Mouse (Mus musculus): ENCODE data around the gene Pou6f2.

The Pou6f2 gene

DNA sequence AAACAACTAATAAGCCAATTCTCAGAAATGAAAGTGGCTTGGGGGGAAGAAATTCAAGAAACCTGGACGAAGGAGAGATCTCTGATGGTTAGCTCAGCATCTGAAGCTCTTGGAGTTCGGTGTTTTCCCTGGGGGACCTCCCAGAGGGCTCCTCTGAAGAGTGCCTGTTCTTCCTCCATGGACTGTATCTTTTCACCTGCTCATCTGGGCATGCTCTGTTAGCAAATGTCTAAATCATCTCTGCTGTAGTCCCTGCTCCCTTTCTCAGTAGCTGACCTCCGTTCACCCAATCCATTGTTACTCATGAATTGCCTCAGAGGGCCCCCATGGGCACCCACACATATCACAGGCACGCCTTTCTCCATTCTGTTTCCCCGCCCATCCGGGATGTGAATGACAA is at the start of gene Pou6f2:
Gene Pou6f2 (minus strand): TSS at position 101 of the 400 bp plus-strand sequence.
- no peak for DNase-seq (ENCODE audit: low read depth in 2 of 2, low spot score in 2 of 2)

DNA sequence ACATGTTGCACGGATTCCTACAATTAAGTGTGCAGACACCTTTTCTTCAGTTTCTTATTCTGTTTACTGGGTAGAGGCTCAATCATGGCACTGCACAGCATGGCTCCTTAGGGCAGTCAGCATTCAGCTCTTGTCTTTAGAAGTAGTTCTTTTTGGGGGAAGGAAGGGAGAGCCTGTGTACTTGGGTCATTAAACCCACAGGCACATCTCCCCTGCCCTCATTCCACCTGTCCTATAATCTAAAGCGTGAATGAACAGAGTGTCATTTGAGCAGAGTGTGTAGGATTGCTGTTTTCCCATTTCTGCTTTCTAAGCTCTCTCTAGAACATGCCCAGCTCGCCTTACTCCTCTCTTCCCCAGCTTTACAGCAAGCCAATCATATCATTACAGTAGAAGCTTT is 42.4 kb upstream of the Pou6f2 start:
- DNase-seq (ENCODE audit: low read depth in 2 of 2, low spot score in 2 of 2) = no peak

DNA sequence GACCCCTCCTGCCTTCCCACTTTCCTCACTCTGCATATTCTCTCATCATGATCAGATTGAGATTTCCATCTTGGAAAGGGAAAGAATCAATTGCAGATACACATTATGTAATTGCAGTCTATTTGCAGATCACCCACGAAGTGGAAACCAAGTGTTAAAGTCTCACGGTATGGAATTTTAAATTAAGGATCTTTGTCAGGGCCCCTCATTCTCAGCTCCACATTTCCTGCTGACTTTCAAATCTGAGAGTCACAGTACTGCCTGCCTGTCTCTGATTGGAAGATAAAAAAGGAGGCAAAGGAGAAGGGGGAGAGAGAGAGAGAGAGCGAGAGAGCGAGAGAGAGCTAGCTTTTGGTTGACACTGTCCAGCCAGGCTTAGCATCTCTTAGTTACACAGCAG is 9.8 kb downstream of the Pou6f2 start:
- DNase-seq (ENCODE audit: low read depth in 2 of 2, low spot score in 2 of 2) = no peak

DNA sequence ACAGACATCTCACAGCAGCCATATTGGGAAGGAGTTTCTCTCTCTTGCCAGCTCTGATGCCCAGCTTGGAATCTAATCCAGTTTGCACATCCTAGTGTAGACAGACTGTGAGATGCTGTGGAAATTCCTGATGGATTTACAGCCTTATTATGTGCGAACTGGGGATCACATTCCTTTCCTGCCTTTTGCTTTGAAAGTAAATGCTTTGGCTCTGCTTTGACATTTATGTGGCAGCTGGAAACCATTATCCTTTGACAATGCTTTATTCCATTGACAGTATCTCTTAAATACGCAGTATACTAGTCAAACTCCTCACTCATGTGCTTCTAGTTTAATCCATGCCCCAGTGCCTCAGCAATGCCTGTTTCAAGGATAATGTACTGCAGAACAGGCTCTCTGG is 34.1 kb downstream of the Pou6f2 start:
- no peak for DNase-seq (ENCODE audit: low read depth in 2 of 2, low spot score in 2 of 2)

DNA sequence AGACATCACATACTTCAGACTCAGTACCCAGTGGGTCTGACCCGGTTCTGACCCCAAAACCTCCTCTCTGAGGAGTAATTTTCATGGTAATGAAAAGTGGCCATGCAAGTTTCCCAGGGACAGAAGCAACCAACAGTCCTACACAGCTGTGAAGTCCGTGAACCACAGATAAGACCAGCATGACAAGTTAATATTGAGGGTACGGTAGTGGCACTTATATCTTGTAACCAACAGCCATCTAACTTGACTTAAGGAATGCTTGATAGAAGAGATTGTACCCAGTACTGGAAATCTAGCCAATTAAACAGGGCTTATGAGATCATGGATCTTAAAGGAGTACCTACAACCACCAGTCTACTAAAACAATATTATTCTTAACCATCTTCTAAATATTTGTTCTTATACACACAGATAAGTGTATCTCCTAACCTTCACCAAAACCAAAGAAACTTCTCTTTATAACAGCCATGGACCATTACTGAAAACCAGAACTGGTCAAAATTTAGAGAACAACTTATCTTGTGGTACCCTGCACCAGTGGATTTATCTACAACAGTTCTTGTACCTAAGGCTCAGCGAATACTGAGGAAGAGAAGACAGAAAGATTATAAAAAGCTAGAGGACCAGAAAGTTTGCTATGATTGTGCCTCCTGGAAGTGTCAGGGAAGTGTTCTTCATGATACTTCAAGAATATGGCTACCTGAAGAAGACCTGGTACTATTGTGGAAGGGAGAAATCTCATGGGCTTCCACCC is 52.7 kb downstream of the Pou6f2 start:
- DNase-seq (ENCODE audit: low read depth in 2 of 2, low spot score in 2 of 2) = no peak

DNA sequence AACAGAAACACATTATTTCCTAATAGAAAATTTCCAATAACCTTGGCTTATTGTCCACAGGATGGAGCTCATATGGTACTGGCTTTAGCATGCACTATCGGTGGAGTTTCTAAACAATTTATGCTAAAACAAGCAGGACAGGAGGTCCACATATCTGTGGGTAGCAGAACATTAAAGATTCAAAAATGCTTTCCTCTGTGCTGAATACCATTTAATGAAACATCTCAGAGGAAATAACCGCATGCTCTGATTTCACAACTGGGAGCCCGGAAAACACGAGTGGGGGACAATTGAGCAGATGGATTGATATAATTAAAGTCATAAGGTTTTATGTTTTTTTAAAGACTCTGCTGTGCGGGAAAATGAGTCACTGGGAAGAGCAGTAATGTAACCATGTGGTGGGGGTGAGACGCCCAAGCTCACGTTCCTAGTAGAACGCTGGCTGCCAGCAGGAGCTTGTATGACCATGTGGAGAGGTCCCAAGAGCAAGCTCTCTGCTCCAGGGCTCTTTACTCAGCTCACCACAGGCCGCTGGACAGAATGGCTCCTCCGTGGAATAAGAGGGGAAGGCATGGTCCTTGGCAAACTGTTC is 58.5 kb downstream of the Pou6f2 start:
- DNase-seq (ENCODE audit: low read depth in 2 of 2, low spot score in 2 of 2) = no peak

DNA sequence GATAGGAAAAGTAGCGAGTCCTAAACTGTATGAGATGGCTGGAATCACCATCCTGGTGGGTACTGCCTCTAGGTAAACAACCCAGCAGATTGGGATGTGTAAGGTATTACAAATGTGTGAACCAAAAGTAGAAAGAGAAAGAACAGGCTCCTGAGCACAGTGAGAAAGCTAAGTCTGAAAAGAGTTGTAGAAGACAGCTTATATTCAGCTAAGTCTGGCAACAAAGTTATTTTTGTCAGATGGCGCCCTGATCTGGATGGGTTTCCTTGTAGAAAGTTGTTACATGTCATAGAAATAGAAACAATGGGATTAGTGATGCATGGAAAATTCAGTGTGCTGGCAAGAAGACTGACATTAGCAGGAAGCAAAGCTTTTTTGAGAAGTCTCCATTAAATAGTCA is 59.5 kb downstream of the Pou6f2 start:
- no peak for DNase-seq (ENCODE audit: low read depth in 2 of 2, low spot score in 2 of 2)

DNA sequence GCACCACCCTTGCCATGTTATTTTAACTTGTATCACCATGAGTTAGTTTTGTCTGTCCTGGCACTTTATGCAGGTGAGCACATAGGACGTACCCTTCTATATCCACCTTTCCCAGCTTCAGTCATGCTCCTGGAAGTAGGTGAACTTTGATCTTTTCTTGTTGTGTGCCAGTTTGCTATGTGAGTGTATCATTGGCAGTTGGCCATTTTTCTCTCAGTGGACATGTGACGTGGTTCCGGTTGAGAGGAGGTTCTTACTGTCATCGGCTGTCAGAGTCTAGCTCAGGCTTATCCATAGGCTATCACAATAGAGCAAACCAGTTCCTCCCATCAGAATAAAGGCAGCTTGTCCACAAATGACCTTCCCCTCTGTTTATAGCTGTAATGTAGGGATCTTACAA is 63.5 kb downstream of the Pou6f2 start:
- DNase-seq (ENCODE audit: low read depth in 2 of 2, low spot score in 2 of 2) = no peak

DNA sequence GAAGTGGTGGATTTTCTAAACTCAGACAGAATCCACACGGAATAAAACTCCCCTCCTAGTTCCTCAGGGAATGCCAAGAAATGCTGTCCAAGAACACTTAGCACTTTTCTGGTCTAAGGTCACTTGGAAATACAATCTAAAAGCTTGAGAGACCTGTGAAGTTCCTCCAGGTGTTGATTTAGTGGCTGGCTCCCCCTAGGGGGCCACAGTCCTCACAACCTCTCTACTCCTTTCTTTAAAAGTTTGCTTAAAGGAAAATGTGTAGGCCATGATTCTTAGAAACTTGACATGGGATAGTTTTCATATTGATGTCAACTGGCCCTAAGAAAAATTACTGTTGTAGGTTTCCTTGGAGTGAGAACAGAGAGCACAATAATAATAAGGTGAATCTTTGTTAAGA is 64.9 kb downstream of the Pou6f2 start:
- DNase-seq (ENCODE audit: low read depth in 2 of 2, low spot score in 2 of 2) = no peak

DNA sequence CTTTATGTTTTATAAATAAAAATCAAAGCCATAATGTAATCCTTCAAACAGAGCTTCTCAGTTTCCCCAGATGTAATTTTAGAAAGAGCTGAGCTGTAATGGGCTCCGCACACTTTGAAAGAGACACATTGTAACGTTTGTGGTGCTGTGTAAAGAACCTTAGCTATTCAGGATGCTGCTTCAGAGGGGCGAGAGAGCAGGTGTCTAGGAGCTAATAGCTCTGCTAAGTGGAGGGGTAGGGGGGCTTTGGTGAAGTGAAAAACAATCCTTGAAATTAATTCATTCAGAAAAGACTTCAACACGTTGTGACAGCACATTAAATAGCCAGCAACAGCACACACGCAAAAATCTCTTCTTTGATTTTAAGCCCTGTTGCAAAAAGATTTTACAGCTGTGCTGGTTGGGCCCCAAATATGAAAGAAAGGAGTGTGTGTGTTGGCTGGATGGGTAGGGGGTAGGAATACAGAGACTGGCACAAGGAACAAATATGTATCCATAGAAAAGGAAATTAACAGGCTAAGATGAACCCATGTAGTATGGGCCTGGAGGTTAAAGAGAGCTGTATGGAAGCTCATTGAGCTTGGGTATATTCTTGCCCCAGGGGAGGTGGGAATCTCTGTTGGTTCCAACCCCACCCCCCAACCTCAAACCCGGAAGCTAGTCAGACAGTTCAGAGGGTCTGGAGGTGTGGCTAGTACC is 73.4 kb downstream of the Pou6f2 start:
- no peak for DNase-seq (ENCODE audit: low read depth in 2 of 2, low spot score in 2 of 2)

DNA sequence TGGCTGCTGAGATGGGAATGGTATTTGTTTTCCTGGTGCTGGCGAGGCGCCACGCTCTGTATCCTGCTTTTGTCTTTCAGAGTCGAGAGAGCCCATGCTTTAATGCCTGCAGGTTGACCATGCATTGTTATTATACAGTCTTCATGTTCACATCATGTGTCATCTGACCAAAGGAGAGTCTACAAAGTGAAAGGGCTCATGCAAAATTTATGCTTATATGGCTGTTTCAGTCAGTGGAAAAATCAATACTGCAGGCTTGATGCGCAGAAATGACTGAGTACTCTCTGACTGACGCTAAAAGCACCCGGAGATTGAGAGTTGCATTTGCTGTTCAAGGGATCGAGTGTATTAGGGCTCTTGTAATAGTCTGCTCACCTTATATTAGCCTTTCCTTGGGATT is 74.1 kb downstream of the Pou6f2 start:
- DNase-seq (ENCODE audit: low read depth in 2 of 2, low spot score in 2 of 2) = no peak

DNA sequence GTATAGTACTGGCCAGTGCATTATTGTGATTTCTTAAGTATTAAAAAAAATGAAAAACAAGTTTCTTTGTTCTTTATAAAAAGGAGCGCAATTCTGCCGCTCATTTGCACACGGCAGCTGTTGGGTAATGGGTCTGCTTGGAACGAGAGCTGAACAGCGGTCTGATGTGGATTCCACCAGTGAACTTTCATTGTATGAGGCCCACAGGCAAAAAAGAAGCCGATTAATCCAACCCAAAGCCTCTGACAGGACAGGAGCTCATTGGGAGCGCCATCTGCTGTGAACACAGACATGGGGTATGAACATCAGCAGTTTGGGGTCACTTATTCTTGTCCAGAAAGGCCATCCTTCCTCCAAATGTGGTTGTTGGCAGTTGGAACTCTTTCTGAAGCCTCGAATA is 84.9 kb downstream of the Pou6f2 start:
- no peak for DNase-seq (ENCODE audit: low read depth in 2 of 2, low spot score in 2 of 2)

DNA sequence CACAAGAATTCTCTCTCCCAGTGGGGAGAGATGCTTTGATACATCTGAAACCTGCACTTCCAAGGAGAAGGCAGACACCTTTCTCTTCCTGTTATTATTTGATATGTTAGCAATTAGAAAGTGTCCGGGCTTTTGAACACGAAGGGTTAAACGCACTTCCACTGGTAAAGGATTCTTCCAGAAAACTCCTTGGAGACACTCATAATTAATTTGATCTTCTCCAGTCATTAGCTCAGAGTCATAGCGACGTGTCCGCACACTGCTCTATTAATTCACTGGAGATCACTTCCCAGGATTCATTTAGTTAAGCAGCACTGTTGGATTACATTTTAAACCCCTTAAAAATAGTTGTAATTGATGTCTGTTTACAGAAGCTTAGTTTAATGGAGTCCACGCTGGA is 88.5 kb downstream of the Pou6f2 start:
- DNase-seq (ENCODE audit: low read depth in 2 of 2, low spot score in 2 of 2) = no peak

DNA sequence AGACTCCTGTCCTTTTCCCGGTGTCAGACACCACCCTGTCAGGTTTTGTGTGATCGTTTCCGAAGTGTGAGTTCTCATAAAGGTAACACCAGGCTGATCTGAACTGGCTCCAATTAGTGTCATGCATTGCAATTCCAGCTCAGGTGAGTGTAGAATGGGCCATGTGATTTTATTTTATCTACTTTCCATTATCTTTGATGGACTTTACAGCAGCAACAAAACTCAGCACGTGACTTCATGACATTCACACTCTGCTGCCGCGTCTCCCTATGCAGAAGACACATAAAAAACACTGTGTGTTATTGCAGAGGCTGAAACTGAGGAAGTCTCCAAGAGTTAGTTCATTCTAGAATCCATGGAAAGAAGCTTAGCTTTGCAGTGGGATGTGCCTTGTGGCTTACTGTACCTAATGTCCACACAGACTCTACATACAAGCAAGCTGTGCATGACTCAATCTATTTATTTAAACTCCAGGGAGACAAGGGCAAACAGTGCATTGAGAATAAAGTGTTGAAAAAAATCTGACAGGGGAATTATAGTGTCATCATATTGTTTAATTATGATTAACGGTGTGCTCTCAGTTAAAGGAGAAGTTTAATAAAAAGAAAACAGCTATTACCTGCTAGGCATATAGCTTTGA is 90.9 kb downstream of the Pou6f2 start:
- no peak for DNase-seq (ENCODE audit: low read depth in 2 of 2, low spot score in 2 of 2)

DNA sequence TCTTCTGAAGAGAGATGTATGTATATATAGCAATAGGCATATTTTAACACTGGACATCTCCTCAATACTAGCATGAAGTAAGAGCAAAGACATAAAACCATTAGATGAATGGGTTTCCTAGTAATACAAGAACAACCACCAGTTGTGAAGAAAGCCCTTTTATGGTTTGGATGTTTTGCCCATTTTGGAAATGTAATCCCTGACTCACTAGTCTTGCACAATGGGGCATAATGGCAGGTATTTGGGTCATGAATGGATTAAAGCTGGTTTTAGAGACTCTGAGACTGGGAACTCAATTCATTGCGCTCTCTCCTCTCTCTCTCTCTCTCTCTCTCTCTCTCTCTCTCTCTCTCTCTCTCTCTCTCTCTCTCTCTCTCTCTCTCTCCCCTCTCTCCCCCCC is 97.5 kb downstream of the Pou6f2 start:
- no peak for DNase-seq (ENCODE audit: low read depth in 2 of 2, low spot score in 2 of 2)

DNA sequence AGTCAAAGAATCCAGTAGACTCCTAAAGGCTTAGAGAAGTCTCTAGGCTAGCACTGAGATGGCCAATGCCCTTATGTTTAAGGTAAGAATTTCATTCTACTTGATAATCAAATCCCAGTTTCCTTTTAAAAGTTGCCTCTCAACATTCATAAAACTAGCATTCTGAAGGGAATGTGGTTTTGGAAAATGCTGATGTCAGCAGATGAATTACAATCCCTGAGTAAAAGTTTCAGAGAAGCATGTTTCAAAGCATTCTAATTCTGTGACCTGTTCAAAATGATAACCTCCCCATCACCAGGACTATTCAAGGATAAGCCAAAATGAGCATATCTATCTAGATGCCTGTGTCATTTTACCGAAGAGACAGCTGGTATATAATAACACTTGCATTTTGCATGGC is 104.0 kb downstream of the Pou6f2 start:
- DNase-seq (ENCODE audit: low read depth in 2 of 2, low spot score in 2 of 2) = no peak

DNA sequence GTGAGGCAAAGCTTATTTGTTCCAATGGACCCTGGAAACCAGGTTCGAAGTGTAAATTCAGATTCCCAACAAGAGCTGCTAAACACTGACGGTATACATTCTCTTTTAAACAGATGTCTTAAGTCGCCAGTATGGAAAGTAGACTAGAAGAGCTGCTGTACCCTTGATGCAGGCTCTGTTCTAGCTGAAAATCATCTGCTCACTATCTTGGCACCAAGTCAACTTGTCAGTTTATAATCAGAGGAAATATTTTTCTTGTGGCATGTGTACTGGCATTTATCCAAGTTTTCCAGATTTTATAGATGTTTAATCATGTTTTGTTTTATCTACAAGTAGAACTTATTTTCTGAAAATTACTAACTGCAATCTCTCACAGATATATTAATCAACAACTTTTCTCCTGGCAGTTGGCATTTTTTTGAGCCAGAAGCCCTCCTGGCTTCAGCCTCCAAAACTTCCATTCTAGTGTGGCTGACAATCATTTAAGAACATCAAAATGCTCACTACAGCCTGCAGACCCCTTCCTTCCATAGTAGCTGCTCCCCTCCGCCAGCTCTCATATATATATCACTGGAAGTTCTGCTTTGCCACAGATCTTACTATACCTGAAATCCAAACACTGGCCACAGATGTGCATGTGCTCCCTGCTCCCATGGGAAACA is 107.1 kb downstream of the Pou6f2 start:
- no peak for DNase-seq (ENCODE audit: low read depth in 2 of 2, low spot score in 2 of 2)

DNA sequence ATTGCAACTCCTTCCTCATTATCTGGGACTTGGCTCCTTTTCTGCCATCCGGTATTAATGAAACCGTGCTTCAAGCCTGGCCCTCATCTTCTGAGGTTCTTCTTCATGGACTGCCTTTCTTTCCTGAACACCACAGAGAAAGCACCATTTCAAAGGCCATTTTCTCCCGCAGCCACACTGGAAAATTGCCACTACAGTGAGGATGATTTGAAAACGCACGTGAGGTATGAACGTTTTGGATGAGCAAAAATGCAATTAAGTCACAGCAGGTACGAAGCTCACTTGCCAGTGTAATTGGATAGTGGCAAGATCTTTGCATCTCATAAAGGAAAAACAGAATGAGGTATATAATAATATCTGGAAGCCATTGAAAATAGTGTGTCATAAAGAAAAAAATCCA is 110.0 kb downstream of the Pou6f2 start:
- no peak for DNase-seq (ENCODE audit: low read depth in 2 of 2, low spot score in 2 of 2)

DNA sequence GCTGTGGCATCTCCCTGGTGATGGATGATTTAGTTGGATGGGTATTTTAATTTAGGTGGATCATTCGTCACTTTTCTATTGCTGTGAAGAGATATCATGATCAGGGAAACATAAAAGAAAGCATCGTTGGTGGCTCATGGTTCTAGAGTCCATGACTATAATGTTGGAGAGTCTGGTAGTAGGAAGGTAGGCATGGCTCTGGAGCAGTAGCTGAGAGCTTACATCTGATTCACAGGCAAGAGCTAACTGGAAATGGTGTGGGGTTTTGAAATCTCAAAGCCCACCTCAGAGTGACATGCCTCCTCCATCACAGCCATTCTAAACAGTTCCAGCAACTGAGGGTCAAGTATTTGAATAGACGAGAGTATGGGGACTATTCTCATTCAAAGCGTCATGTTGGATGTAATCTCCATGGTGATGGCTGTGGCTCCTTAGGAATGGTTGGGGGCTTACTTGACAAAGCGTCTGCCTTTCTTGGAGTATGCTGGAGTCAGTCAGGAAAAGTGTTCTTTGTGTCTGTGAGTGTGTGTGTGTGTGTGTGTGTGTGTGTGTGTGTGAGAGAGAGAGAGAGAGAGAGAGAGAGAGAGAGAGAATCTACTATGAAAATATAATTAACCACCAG is 115.0 kb downstream of the Pou6f2 start:
- no peak for DNase-seq (ENCODE audit: low read depth in 2 of 2, low spot score in 2 of 2)

DNA sequence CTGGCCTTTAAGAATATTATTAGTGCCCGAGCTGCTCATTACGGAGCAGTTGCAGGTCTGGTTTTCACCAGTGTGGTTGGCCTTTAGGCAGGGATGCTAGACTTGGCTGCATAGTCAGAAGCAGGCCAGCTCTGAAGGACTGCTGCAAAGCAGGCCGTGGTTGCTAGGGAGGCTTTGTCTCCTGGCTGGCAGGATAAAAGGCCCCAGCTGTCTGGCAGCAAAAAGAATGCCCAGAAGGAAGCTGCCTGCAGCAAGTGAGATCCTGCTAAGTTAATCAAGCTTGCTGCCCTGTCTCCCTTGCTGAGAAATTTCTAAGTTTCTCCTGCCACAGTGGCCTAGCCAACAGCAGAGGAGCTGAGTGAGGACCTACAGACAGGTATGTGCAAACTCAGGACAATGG is 116.4 kb downstream of the Pou6f2 start:
- no peak for DNase-seq (ENCODE audit: low read depth in 2 of 2, low spot score in 2 of 2)

DNA sequence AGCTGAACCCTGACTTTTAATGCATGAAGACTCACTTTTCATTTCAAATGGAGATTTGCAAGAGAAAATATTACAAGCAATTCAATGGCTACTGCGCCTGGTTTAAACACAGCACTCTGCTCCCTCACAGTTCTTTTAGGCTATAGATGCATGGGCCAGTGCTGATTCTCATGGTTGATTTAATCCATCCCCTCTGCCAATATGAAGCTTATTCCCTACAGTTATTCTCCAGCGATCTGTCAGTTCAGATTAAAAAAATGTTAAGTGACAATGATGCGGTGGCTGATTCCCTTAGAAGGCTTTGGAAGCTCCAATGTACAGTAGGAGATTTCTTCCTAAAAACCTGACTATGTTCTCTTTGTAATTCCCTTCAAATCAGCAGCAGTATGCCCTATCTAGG is 144.4 kb downstream of the Pou6f2 start:
- no peak for DNase-seq (ENCODE audit: low read depth in 2 of 2, low spot score in 2 of 2)
